ENCODE assay signal across 20 mouse cellular contexts in the genomic region with DNA sequence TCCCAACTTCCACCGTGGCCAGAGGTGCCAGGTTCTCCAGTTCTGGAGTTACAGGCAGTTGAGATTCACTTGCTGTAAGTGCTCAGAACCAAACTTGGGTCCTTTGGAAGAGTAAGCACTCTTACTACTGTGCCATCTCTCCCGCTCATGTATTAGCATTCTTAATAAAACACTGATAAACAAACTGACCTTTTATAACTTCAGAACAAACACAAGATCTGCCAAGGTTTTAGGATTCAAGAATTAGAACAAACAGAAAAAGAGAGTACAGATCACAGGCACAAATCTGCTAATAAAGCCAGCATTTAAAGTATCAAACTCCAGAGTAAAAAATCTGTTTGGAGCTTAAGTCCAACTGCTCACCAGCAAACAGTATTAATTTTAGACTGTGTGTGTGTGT.
A peak's percentile ranks its signal among the peaks of the same experiment; 100 is the strongest.
DNase-seq lines count a peak whose midpoint lies in the region; ATAC-seq and TF ChIP-seq lines count a peak whose summit lies in the region.
"Had no signal": no experiment of that assay in that cellular context is flagged by ENCODE, and none has a peak within 500 bp of the region (broad histone marks: within the 10 kb centered on the region; RNA-seq: fewer than 3 reads in every experiment).

No protein-coding gene starts in this region.

- no peaks in the 10 kb centered on the region for H3K36me3 ChIP-seq in heart, embryonic 11.5 days (ENCODE audit: control insufficient read depth, insufficient read depth, low read length)
- H3K36me3 ChIP-seq in heart, embryonic 15.5 days: no peaks in the 10 kb centered on the region
- H3K36me3 ChIP-seq in myocyte (ENCODE audit: control insufficient read depth, insufficient read depth): no peaks in the 10 kb centered on the region
- H3K36me3 ChIP-seq: embryonic facial prominence, embryonic 13.5 days; forebrain, embryonic 12.5 days; hindbrain, embryonic 12.5 days; intestine, embryonic 15.5 days had no signal

- no peak overlapping the region for H3ac ChIP-seq in myocyte (ENCODE audit: control insufficient read depth, insufficient read length)

- 0 out of 2 replicates have a peak overlapping the region, but pooled peaks have one; percentile 29 for H3K27ac ChIP-seq in heart, embryonic 11.5 days (ENCODE audit: low read depth, low read length)
- peak overlapping the region; percentile 95 for H3K27ac ChIP-seq in heart, embryonic 15.5 days
- H3K27ac ChIP-seq in layer of hippocampus, adult 2 months: peak overlapping the region; percentile 33
- H3K27ac ChIP-seq: forebrain, embryonic 12.5 days; hindbrain, embryonic 12.5 days; intestine, embryonic 15.5 days had no signal

- 85% methylated on average over 2 of the region's 2 CpGs for whole genome bisulfite sequencing in heart, embryonic 11.5 days (ENCODE audit: insufficient replicate concordance)
- WGBS in heart, embryonic 15.5 days: 69% methylated on average over 2 of the region's 2 CpGs

- no peak overlapping the region for H3K9ac ChIP-seq in heart, embryonic 11.5 days (ENCODE audit: low read depth, low read length)
- no peak overlapping the region; the same call in 1 of the 2 replicates for H3K9ac ChIP-seq in heart, embryonic 15.5 days
- H3K9ac ChIP-seq: embryonic facial prominence, embryonic 13.5 days; forebrain, embryonic 12.5 days; hindbrain, embryonic 12.5 days; intestine, embryonic 15.5 days had no signal

- no peak for TF ChIP-seq POLR2A in myocyte (IDR thresholded peaks at IDR 0.05; ENCODE audit: insufficient read length, low read depth)

- DNase-seq in heart, adult 11 months: no peak
- no peak for DNase-seq in heart, adult 8-10 months (ENCODE audit: low spot score)
- DNase-seq in layer of hippocampus, adult 2 months (ENCODE audit: low spot score in 2 of 2): no peak
- no peak for DNase-seq in layer of hippocampus, adult 11-12 months (ENCODE audit: low spot score)
- no peak for DNase-seq in kidney, postnatal 36 days
- DNase-seq: adrenal gland, adult 2 months; adrenal gland, postnatal 25 days; cerebellum, adult 18-20 months; cerebellum, adult 9-11 months; cerebellum, postnatal 36 days; gastrocnemius, postnatal 25 days; kidney, adult 18-20 months had no signal

- ATAC-seq in heart, embryonic 11.5 days (replicated peaks; ENCODE audit: insufficient number of reproducible peaks, low FRiP score, low TSS enrichment): no peak
- no peak for ATAC-seq in heart, embryonic 15.5 days (replicated peaks; ENCODE audit: insufficient number of reproducible peaks, insufficient read depth, low FRiP score, low read depth)
- ATAC-seq: forebrain, embryonic 16.5 days; intestine, embryonic 15.5 days had no signal

- no peaks in the 10 kb centered on the region for H3K9me3 ChIP-seq in heart, embryonic 11.5 days (replicated peaks; ENCODE audit: control insufficient read depth, low read length)
- no peaks in the 10 kb centered on the region for H3K9me3 ChIP-seq in heart, embryonic 15.5 days (replicated peaks)
- H3K9me3 ChIP-seq: embryonic facial prominence, embryonic 13.5 days; forebrain, embryonic 12.5 days; hindbrain, embryonic 12.5 days; intestine, embryonic 15.5 days had no signal

- peaks cover 25% of the 10 kb centered on the region for H3K4me1 ChIP-seq in heart, embryonic 11.5 days (ENCODE audit: control insufficient read depth, insufficient read depth, low read length)
- peaks cover 43% of the 10 kb centered on the region for H3K4me1 ChIP-seq in heart, embryonic 15.5 days (replicated peaks)

- H3K79me2 ChIP-seq in myocyte (ENCODE audit: control insufficient read depth, insufficient read depth): peaks cover 12% of the 10 kb centered on the region

- no peak overlapping the region for H3K4me2 ChIP-seq in heart, embryonic 11.5 days
- H3K4me2 ChIP-seq in heart, embryonic 15.5 days: peak overlapping the region; percentile 60
- H3K4me2 ChIP-seq in myocyte (ENCODE audit: low read depth): peak overlapping the region; percentile 70
- H3K4me2 ChIP-seq: embryonic facial prominence, embryonic 13.5 days; forebrain, embryonic 12.5 days; hindbrain, embryonic 12.5 days; intestine, embryonic 15.5 days had no signal

- H3K4me3 ChIP-seq in heart, embryonic 11.5 days (ENCODE audit: low read depth, low read length): no peak overlapping the region
- H3K4me3 ChIP-seq in heart, embryonic 15.5 days: no peak overlapping the region
- no peak overlapping the region for H3K4me3 ChIP-seq in layer of hippocampus, adult 2 months
- no peak overlapping the region for H3K4me3 ChIP-seq in myocyte
- H3K4me3 ChIP-seq: embryonic facial prominence, embryonic 13.5 days; forebrain, embryonic 12.5 days; hindbrain, embryonic 12.5 days; intestine, embryonic 15.5 days had no signal

- no peaks in the 10 kb centered on the region for H3K27me3 ChIP-seq in heart, embryonic 11.5 days (ENCODE audit: control insufficient read depth, insufficient read depth, low read length)
- H3K27me3 ChIP-seq in heart, embryonic 15.5 days: no peaks in the 10 kb centered on the region
- no peaks in the 10 kb centered on the region for H3K27me3 ChIP-seq in myocyte (ENCODE audit: control insufficient read depth, insufficient read depth, insufficient read length)
- H3K27me3 ChIP-seq: embryonic facial prominence, embryonic 13.5 days; forebrain, embryonic 12.5 days; hindbrain, embryonic 12.5 days; intestine, embryonic 15.5 days had no signal

- no peak for TF ChIP-seq CTCF in layer of hippocampus, adult 2 months (conservative IDR thresholded peaks at IDR 0.05)

TF ChIP-seq in myocyte, 11 proteins besides CTCF, POLR2A, EP300 and RAD21:
- TF ChIP-seq REST (IDR thresholded peaks at IDR 0.05; ENCODE audit: insufficient read depth, insufficient read length) (no peak), POLR2AphosphoS2 (IDR thresholded peaks at IDR 0.05; ENCODE audit: insufficient read length, low read depth) (no peak), USF1 (IDR thresholded peaks at IDR 0.05; ENCODE audit: low read depth) (no peak), E2F4 (IDR thresholded peaks at IDR 0.05; ENCODE audit: insufficient read depth) (no peak), TCF3 (IDR thresholded peaks at IDR 0.05; ENCODE audit: insufficient read length, low read depth) (no peak), MYOD1 (IDR thresholded peaks at IDR 0.05; ENCODE audit: control insufficient read depth in 1 of 3, insufficient read length in 2 of 3, low read depth in 2 of 3) (no peak)

Comparison
In these comparisons a context has a peak if more than half of its experiments do, and no peak if none do; other contexts are left out.
1. H3K27ac ChIP-seq: peak in every context shown above with its lines; median percentile 95 in heart, embryonic 15.5 days; 33 in layer of hippocampus, adult 2 months; 29 in heart, embryonic 11.5 days.